Mouse (Mus musculus) forebrain, embryonic 14.5 days (tissue): ENCODE results near the gene Egflam. TPM values are rescaled to one million over a fixed set of nuclear protein-coding genes. Genes with fewer than 3 reads are reported as not detected.

Experiments used
- ATAC-seq: fragments of 200-750 bp; cut with Nextera tagmentation; 2 replicates; pipeline ENCODE4 v1.8.0; 2017; ENCODE audit warnings: mild to moderate bottlenecking, moderate library complexity
- DNase-seq: peaks from one replicate; pipeline ENCODE4 v3.0.0-alpha.2; 2015; ENCODE audit warnings: low spot score
- H3K27ac ChIP-seq: fragments of 300-500 bp; sonication (generic); 2 replicates; pipeline ENCODE4 v1.5.1; 2014; ENCODE audit warnings: low read depth, mild to moderate bottlenecking, control low read depth, low read length, moderate library complexity
- H3K27me3 ChIP-seq: fragments of 300-500 bp; sonication (generic); replicated peaks from 2 replicates; pipeline ENCODE4 v1.6.1; 2014; ENCODE audit warnings: low read length, control low read depth, mixed read lengths; ENCODE audit not compliant: control insufficient read depth, insufficient read depth
- H3K36me3 ChIP-seq: fragments of 300-500 bp; sonication (generic); 2 replicates; pipeline ENCODE4 v1.6.1; 2014; ENCODE audit warnings: low read length, control low read depth; ENCODE audit not compliant: control insufficient read depth, insufficient read depth
- H3K4me1 ChIP-seq: fragments of 300-500 bp; sonication (generic); 2 replicates; pipeline ENCODE4 v1.6.1; 2014; ENCODE audit warnings: antibody characterized with exemption, low read length, control low read depth; ENCODE audit not compliant: control insufficient read depth, insufficient read depth
- H3K4me2 ChIP-seq: fragments of 300-500 bp; sonication (generic); 2 replicates; pipeline ENCODE4 v1.6.1; 2014; ENCODE audit warnings: mild to moderate bottlenecking, control low read depth, low read length
- H3K4me3 ChIP-seq: fragments of 300-500 bp; sonication (generic); 2 replicates; pipeline ENCODE4 v1.5.1; 2014; ENCODE audit warnings: low read depth, low read length, control low read depth
- H3K9ac ChIP-seq: fragments of 300-500 bp; sonication (generic); 2 replicates; pipeline ENCODE4 v1.6.1; 2014; ENCODE audit warnings: mild to moderate bottlenecking, low read length, control low read depth, moderate library complexity
- H3K9me3 ChIP-seq: fragments of 300-500 bp; sonication (generic); replicated peaks from 2 replicates; pipeline ENCODE4 v1.6.1; 2016; ENCODE audit warnings: low read length, control low read depth, mixed read lengths; ENCODE audit not compliant: control insufficient read depth
- WGBS: fragments of 180-500 bp; shearing (Covaris S2); extraction: QIAGEN DNeasy Blood & Tissue Kit; methylation state at CpG from one replicate; pipeline ENCODE4 v1.1.7; 2014; 5-methylcytosine and 5-hydroxymethylcytosine counted together
- polyA plus RNA-seq: library from polyadenylated mRNA; unstranded; fragments of >200 nt; fragmentation: Nextera tagmentation; extraction: Ambion mirVana; gene quantifications from 2 replicates; pipeline ENCODE4 v1.2.1, GENCODE M21; 2014

The Egflam gene
- polyA plus RNA-seq, 1 experiment from 2014 or later = 3.7 TPM

GRCm38 (mm10) chr15:7383349-7383748 lies 14.8 kb downstream of the Egflam start:
- ATAC-seq = no peak

GRCm38 (mm10) chr15:7382457-7382856 lies 15.7 kb downstream of the Egflam start:
- no peak overlapping the region for H3K27ac ChIP-seq
- no peak overlapping the region for H3K4me3 ChIP-seq
- no peaks in the 10 kb centered on the region for H3K27me3 ChIP-seq
- no peaks in the 10 kb centered on the region for H3K36me3 ChIP-seq
- 80% methylated on average over 10 of the region's 10 CpGs for WGBS
- DNase-seq (no peak), ATAC-seq (no peak)
- no peaks in the 10 kb centered on the region for H3K4me1 ChIP-seq
- H3K9me3 ChIP-seq = no peaks in the 10 kb centered on the region
- no peak overlapping the region for H3K9ac ChIP-seq
- H3K4me2 ChIP-seq = no peak overlapping the region

More at GRCm38 (mm10) chr15:7383349-7383748, 14.8 kb downstream of the Egflam start:
- Histone ChIP-seq H3K4me1 (no peaks in the 10 kb centered on the region), H3K27ac (no peak overlapping the region), H3K9me3 (no peaks in the 10 kb centered on the region), H3K27me3 (no peaks in the 10 kb centered on the region), H3K4me3 (no peak overlapping the region), H3K36me3 (no peaks in the 10 kb centered on the region), H3K4me2 (no peak overlapping the region), H3K9ac (no peak overlapping the region)
- WGBS = 83% methylated on average over 4 of the region's 4 CpGs
- no peak for DNase-seq

GRCm38 (mm10) chr15:7352635-7353051 lies 45.6 kb downstream of the Egflam start:
- Histone ChIP-seq H3K4me2 (no peak overlapping the region), H3K27me3 (no peaks in the 10 kb centered on the region), H3K9ac (no peak overlapping the region), H3K27ac (no peak overlapping the region), H3K36me3 (no peaks in the 10 kb centered on the region), H3K9me3 (no peaks in the 10 kb centered on the region), H3K4me1 (no peaks in the 10 kb centered on the region), H3K4me3 (no peak overlapping the region)
- WGBS = 76% methylated on average over 1 of the region's 1 CpGs
- ATAC-seq = no peak
- no peak for DNase-seq

GRCm38 (mm10) chr15:7340703-7341309 lies 57.4 kb downstream of the Egflam start:
- Histone ChIP-seq H3K4me2 (no peak overlapping the region), H3K36me3 (no peaks in the 10 kb centered on the region), H3K27ac (no peak overlapping the region), H3K9me3 (no peaks in the 10 kb centered on the region), H3K4me3 (no peak overlapping the region), H3K4me1 (no peaks in the 10 kb centered on the region), H3K27me3 (no peaks in the 10 kb centered on the region), H3K9ac (no peak overlapping the region)
- DNase-seq (peak; percentile 10), ATAC-seq (no peak)
- 74% methylated on average over 5 of the region's 5 CpGs for WGBS

GRCm38 (mm10) chr15:7334517-7335298 lies 63.5 kb downstream of the Egflam start:
- H3K9me3 ChIP-seq = no peaks in the 10 kb centered on the region
- H3K27ac ChIP-seq = no peak overlapping the region
- no peaks in the 10 kb centered on the region for H3K4me1 ChIP-seq
- no peaks in the 10 kb centered on the region for H3K36me3 ChIP-seq
- no peak overlapping the region for H3K4me3 ChIP-seq
- H3K4me2 ChIP-seq = no peak overlapping the region
- H3K9ac ChIP-seq = no peak overlapping the region
- DNase-seq (no peak), ATAC-seq (no peak)
- WGBS = 83% methylated on average over 11 of the region's 11 CpGs
- no peaks in the 10 kb centered on the region for H3K27me3 ChIP-seq

GRCm38 (mm10) chr15:7332875-7333274 lies 65.3 kb downstream of the Egflam start:
- ATAC-seq (no peak), DNase-seq (no peak)
- Histone ChIP-seq H3K9me3 (no peaks in the 10 kb centered on the region), H3K4me3 (no peak overlapping the region), H3K4me2 (no peak overlapping the region), H3K27me3 (no peaks in the 10 kb centered on the region), H3K36me3 (no peaks in the 10 kb centered on the region), H3K9ac (no peak overlapping the region), H3K27ac (no peak overlapping the region), H3K4me1 (no peaks in the 10 kb centered on the region)
- 94% methylated on average over 1 of the region's 1 CpGs for WGBS

GRCm38 (mm10) chr15:7322599-7323311 lies 75.4 kb downstream of the Egflam start:
- no peak for DNase-seq
- no peaks in the 10 kb centered on the region for H3K4me1 ChIP-seq
- no peaks in the 10 kb centered on the region for H3K36me3 ChIP-seq
- no peak overlapping the region for H3K27ac ChIP-seq
- H3K27me3 ChIP-seq = no peaks in the 10 kb centered on the region
- no peak overlapping the region for H3K4me3 ChIP-seq
- no peak overlapping the region for H3K9ac ChIP-seq
- H3K4me2 ChIP-seq = no peak overlapping the region
- WGBS = 76% methylated on average over 2 of the region's 2 CpGs
- no peaks in the 10 kb centered on the region for H3K9me3 ChIP-seq
- no peak for ATAC-seq

GRCm38 (mm10) chr15:7320901-7321300 lies 77.3 kb downstream of the Egflam start:
- no peak overlapping the region for H3K4me3 ChIP-seq
- H3K9me3 ChIP-seq = no peaks in the 10 kb centered on the region
- H3K36me3 ChIP-seq = no peaks in the 10 kb centered on the region
- no peak overlapping the region for H3K27ac ChIP-seq
- DNase-seq (no peak), ATAC-seq (no peak)
- H3K27me3 ChIP-seq = no peaks in the 10 kb centered on the region
- H3K4me1 ChIP-seq = no peaks in the 10 kb centered on the region
- no peak overlapping the region for H3K4me2 ChIP-seq
- 49% methylated on average over 4 of the region's 4 CpGs for WGBS
- H3K9ac ChIP-seq = no peak overlapping the region

GRCm38 (mm10) chr15:7315539-7315938 lies 82.7 kb downstream of the Egflam start:
- WGBS = 87% methylated on average over 9 of the region's 9 CpGs
- no peaks in the 10 kb centered on the region for H3K36me3 ChIP-seq
- no peak overlapping the region for H3K27ac ChIP-seq
- no peak for DNase-seq
- H3K4me2 ChIP-seq = no peak overlapping the region
- H3K9me3 ChIP-seq = no peaks in the 10 kb centered on the region
- no peak overlapping the region for H3K4me3 ChIP-seq
- no peaks in the 10 kb centered on the region for H3K4me1 ChIP-seq
- no peak overlapping the region for H3K9ac ChIP-seq
- ATAC-seq = no peak
- H3K27me3 ChIP-seq = no peaks in the 10 kb centered on the region
